Mouse (Mus musculus): ENCODE data around the gene Pqbp1. TPM values are rescaled to one million over a fixed set of nuclear protein-coding genes. Genes with fewer than 3 reads are reported as not detected.

Pqbp1 gene
- total RNA-seq, 4 experiments from 2014 or later = 96.2 to 130 (median 106) TPM

GRCm38 (mm10) chrX:7878495-7878894, 20.6 kb downstream of the Pqbp1 start:
- DNase-seq = no peak

GRCm38 (mm10) chrX:7878007-7878419, 21.1 kb downstream of the Pqbp1 start, which contains the start of gene Pim2:
Gene Pim2 (plus strand): TSS chrX:7878262.
- peak; percentile 84 for DNase-seq

- no peak for DNase-seq
Observed at GRCm38 (mm10) chrX:7869826-7870225, 29.2 kb downstream of the Pqbp1 start.

- no peak for DNase-seq
Observed at GRCm38 (mm10) chrX:7868506-7868905, 30.6 kb downstream of the Pqbp1 start.

- no peak for DNase-seq
Observed at GRCm38 (mm10) chrX:7867141-7867540, 31.9 kb downstream of the Pqbp1 start.

GRCm38 (mm10) chrX:7865786-7866185, 33.3 kb downstream of the Pqbp1 start:
- no peak for DNase-seq

- no peak for DNase-seq
Observed at GRCm38 (mm10) chrX:7865343-7865742, 33.7 kb downstream of the Pqbp1 start.

GRCm38 (mm10) chrX:7864551-7864950, 34.5 kb downstream of the Pqbp1 start:
- no peak for DNase-seq

GRCm38 (mm10) chrX:7863181-7863580, 35.9 kb downstream of the Pqbp1 start:
- no peak for DNase-seq

GRCm38 (mm10) chrX:7859191-7859753, 39.8 kb downstream of the Pqbp1 start:
- DNase-seq = no peak

GRCm38 (mm10) chrX:7854578-7854977, 44.5 kb downstream of the Pqbp1 start:
- DNase-seq = no peak

- DNase-seq = no peak
Observed at GRCm38 (mm10) chrX:7847845-7848244, 51.2 kb downstream of the Pqbp1 start.

Other genes starting within 250 kb of the Pqbp1 start
- gene Prickle3, start 242.0 kb downstream of the Pqbp1 start, total RNA-seq (2022) = 10 to 100 TPM in 3 of 4 experiments, 1 to 10 TPM in 1; 9.6 to 14.5 (median 12.8) TPM
- gene Plp2, start 227.9 kb downstream of the Pqbp1 start, total RNA-seq (2022) = 10 to 100 TPM; 57.7 to 99.2 (median 78.7) TPM
- gene Magix, start 218.0 kb downstream of the Pqbp1 start, total RNA-seq (2022) = under 1 TPM; 0.31 to 0.67 (median 0.45) TPM
- gene Gpkow, start 202.1 kb downstream of the Pqbp1 start, total RNA-seq (2022) = 10 to 100 TPM; 57.1 to 76.9 (median 64.6) TPM
- 10 to 100 TPM; 68.5 to 92.2 (median 76.2) TPM for gene Wdr45, start 184.9 kb downstream of the Pqbp1 start, total RNA-seq (2022)
- not detected for gene Gm45208, start 177.0 kb downstream of the Pqbp1 start, total RNA-seq (2022)
- 10 to 100 TPM; 14.4 to 18.2 (median 15.7) TPM for gene Praf2, start 170.8 kb downstream of the Pqbp1 start, total RNA-seq (2022)
- gene Ccdc120, start 148.4 kb downstream of the Pqbp1 start, total RNA-seq (2022) = 1 to 10 TPM; 4.7 to 7.3 (median 5.4) TPM
- 10 to 100 TPM; 36.1 to 53.1 (median 44.9) TPM for gene Tfe3, start 136.7 kb downstream of the Pqbp1 start, total RNA-seq (2022)
- 10 to 100 TPM; 43.8 to 71.8 (median 60.5) TPM for gene Gripap1, start 109.5 kb downstream of the Pqbp1 start, total RNA-seq (2022)
- 1 to 10 TPM in 3 of 4 experiments, under 1 TPM in 1; 0.81 to 2.1 (median 1.6) TPM for gene Kcnd1, start 77.0 kb downstream of the Pqbp1 start, total RNA-seq (2022)
- 10 to 100 TPM; 62.6 to 72.7 (median 69.4) TPM for gene Otud5, start 57.9 kb downstream of the Pqbp1 start, total RNA-seq (2022)
- 10 to 100 TPM; 10.6 to 12.3 (median 12.2) TPM for gene Pim2, start 21.0 kb downstream of the Pqbp1 start, total RNA-seq (2022)
- 10 to 100 TPM; 44.4 to 53.4 (median 51.2) TPM for gene Slc35a2, start 15.2 kb downstream of the Pqbp1 start, total RNA-seq (2022)
- gene Timm17b, start 88 bp upstream of the Pqbp1 start, total RNA-seq (2022) = 100 to 1,000 TPM; 110 to 134 (median 131) TPM
- not detected for gene Gm10491, start 8.6 kb upstream of the Pqbp1 start, total RNA-seq (2022)
- not detected for gene Gm10490, start 10.3 kb upstream of the Pqbp1 start, total RNA-seq (2022)
- 10 to 100 TPM; 47.2 to 84.3 (median 72.8) TPM for gene Pcsk1n, start 20.6 kb upstream of the Pqbp1 start, total RNA-seq (2022)
- not detected for gene Eras, start 29.3 kb upstream of the Pqbp1 start, total RNA-seq (2022)
- gene Hdac6, start 48.6 kb upstream of the Pqbp1 start, total RNA-seq (2022) = 10 to 100 TPM; 14.0 to 36.2 (median 24.5) TPM
- gene Gata1, start 78.8 kb upstream of the Pqbp1 start, total RNA-seq (2022) = 1 to 10 TPM in 2 of 4 experiments, not detected in 2; 1.7 to 2.6 TPM
- gene Glod5, start 119.2 kb upstream of the Pqbp1 start, total RNA-seq (2022) = not detected
- gene Suv39h1, start 175.5 kb upstream of the Pqbp1 start, total RNA-seq (2022) = 10 to 100 TPM; 11.5 to 14.6 (median 13.9) TPM
- gene Was, start 191.2 kb upstream of the Pqbp1 start, total RNA-seq (2022) = 1 to 10 TPM; 1.8 to 3.7 (median 3.2) TPM
- 10 to 100 TPM; 55.3 to 98.1 (median 71.7) TPM for gene Wdr13, start 233.6 kb upstream of the Pqbp1 start, total RNA-seq (2022)
- 100 to 1,000 TPM in 3 of 4 experiments, 10 to 100 TPM in 1; 63.7 to 233 (median 151) TPM for gene Rbm3, start 246.6 kb upstream of the Pqbp1 start, total RNA-seq (2022)